Comparison of ENCODE assay signal across 27 mouse cellular contexts in genomic region chr6:72610261-72610660, GRCm38 (mm10).
"Had no signal": no experiment of that assay in that cellular context is flagged by ENCODE, and none has a peak within 500 bp of the region (broad histone marks: within the 10 kb centered on the region; RNA-seq: fewer than 3 reads in every experiment).

No protein-coding gene starts in this region.

- H3K4me3 ChIP-seq: gastrocnemius, adult 2 months; heart, embryonic 10.5 days; heart, embryonic 13.5 days; hindbrain, embryonic 10.5 days; hindbrain, embryonic 12.5 days; intestine, embryonic 15.5 days; layer of hippocampus, adult 2 months; limb, embryonic 13.5 days; limb, embryonic 15.5 days; liver, embryonic 12.5 days had no signal

- ATAC-seq: hindbrain, embryonic 16.5 days; inflammation-experienced regulatory T-cells, adult 6 months; intestine, embryonic 15.5 days; intestine, postnatal 0 days; liver, embryonic 12.5 days had no signal

- DNase-seq: gastrocnemius, adult 2 months; gastrocnemius, postnatal 10 days; gastrocnemius, postnatal 25 days; heart, adult 18-20 months; heart, postnatal 10 days; heart, postnatal 4 days; kidney, adult 18-20 months; kidney, adult 8-10 months; kidney, postnatal 10 days; kidney, postnatal 25 days; kidney, postnatal 4 days; layer of hippocampus, postnatal 36 days; left cerebral cortex, postnatal 4 days had no signal

- H3K9ac ChIP-seq: heart, embryonic 13.5 days; hindbrain, embryonic 12.5 days; hindbrain, embryonic 14.5 days; intestine, embryonic 15.5 days; limb, embryonic 13.5 days; limb, embryonic 15.5 days; liver, embryonic 12.5 days; liver, embryonic 14.5 days had no signal

- H3K27me3 ChIP-seq: heart, embryonic 13.5 days; hindbrain, embryonic 12.5 days; intestine, embryonic 15.5 days; limb, embryonic 13.5 days; limb, embryonic 15.5 days; liver, embryonic 12.5 days had no signal

- H3K4me2 ChIP-seq: heart, embryonic 13.5 days; hindbrain, embryonic 12.5 days; hindbrain, embryonic 14.5 days; intestine, embryonic 15.5 days; limb, embryonic 13.5 days; limb, embryonic 15.5 days; liver, embryonic 12.5 days had no signal

- H3K9me3 ChIP-seq: heart, embryonic 10.5 days; heart, embryonic 13.5 days; hindbrain, embryonic 10.5 days; hindbrain, embryonic 12.5 days; intestine, embryonic 15.5 days; limb, embryonic 13.5 days; limb, embryonic 15.5 days; liver, embryonic 12.5 days had no signal

- H3K27ac ChIP-seq: gastrocnemius, adult 2 months; heart, embryonic 10.5 days; heart, embryonic 13.5 days; hindbrain, embryonic 10.5 days; hindbrain, embryonic 12.5 days; hindbrain, embryonic 14.5 days; intestine, embryonic 15.5 days; layer of hippocampus, adult 2 months; limb, embryonic 13.5 days; limb, embryonic 15.5 days; liver, embryonic 12.5 days; liver, embryonic 14.5 days had no signal
